In the genomic region with DNA sequence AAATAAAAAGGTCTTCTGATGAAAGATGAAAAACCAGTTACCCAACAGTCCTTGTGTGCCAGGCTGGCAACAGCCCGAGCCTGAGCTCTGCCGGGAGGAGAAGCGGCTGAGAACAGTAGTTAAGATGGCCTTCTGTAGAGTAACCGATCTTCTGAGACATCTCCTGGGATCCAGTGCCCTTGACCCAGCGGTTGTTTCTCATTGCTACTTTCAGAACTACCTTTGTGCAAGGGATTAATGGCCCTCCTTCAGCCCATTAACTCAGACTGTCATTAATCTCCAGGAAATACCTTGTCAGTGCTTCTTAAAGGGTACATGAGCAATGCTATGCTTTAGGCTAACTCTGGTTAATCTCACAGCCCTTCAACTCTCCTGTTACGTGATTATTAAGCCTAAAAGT, we compare ENCODE assay signal across 19 mouse cellular contexts. TPM values are rescaled to one million over a fixed set of nuclear protein-coding genes. Genes with fewer than 3 reads are reported as not detected.
A peak's percentile ranks its signal among the peaks of the same experiment; 100 is the strongest.
DNase-seq lines count a peak whose midpoint lies in the region; ATAC-seq and TF ChIP-seq lines count a peak whose summit lies in the region.
"Had no signal": no experiment of that assay in that cellular context is flagged by ENCODE, and none has a peak within 500 bp of the region (broad histone marks: within the 10 kb centered on the region; RNA-seq: fewer than 3 reads in every experiment).

No protein-coding gene starts in this region.

- DNase-seq in intestine, embryonic 14.5 days (ENCODE audit: low spot score): peak; percentile 51
- DNase-seq in Patski (ENCODE audit: low read depth, low spot score): no peak
- DNase-seq in adrenal gland, postnatal 36 days: peak; percentile 55 to 65
- DNase-seq in forelimb bud, embryonic 11.5 days (ENCODE audit: low read depth, low spot score): peak; percentile 64
- DNase-seq in right cerebral cortex, adult 2 months (ENCODE audit: low spot score in 2 of 2): no peak
- no peak for DNase-seq in frontal cortex, postnatal 10 days (ENCODE audit: low spot score in 2 of 2)
- DNase-seq: cerebellum, postnatal 25 days; heart, adult 11 months; layer of hippocampus, postnatal 36 days; lung, adult 18-20 months; right cerebral cortex, postnatal 25 days; thymus, adult 18-20 months had no signal

- in situ Hi-C loops in Patski (cut with MboI; ENCODE audit: low pct_unique_long_range_greater_than_20kb): no loop called here

- WGBS in intestine, embryonic 14.5 days: 37% methylated on average over 6 of the region's 6 CpGs
- whole genome bisulfite sequencing in intestine, embryonic 16.5 days: 55% methylated on average over 6 of the region's 6 CpGs
- 82% methylated on average over 6 of the region's 6 CpGs for WGBS in midbrain, embryonic 13.5 days

- no peak for TF ChIP-seq CTCF in Patski (IDR thresholded peaks at IDR 0.05)

- no peak for ATAC-seq in intestine, embryonic 14.5 days (replicated peaks; ENCODE audit: low FRiP score, low TSS enrichment, low read depth)
- ATAC-seq in intestine, embryonic 16.5 days: no peak
- peak; percentile 29 for ATAC-seq in Patski
- no peak for ATAC-seq in midbrain, embryonic 13.5 days
- ATAC-seq: inflammation-experienced regulatory T-cells, adult 6 months had no signal

- H3K27ac ChIP-seq in intestine, embryonic 14.5 days (ENCODE audit: low read depth): 0 out of 2 replicates have a peak overlapping the region, but pooled peaks have one; percentile 5
- H3K27ac ChIP-seq in intestine, embryonic 16.5 days (ENCODE audit: low read length): no peak overlapping the region
- no peak overlapping the region for H3K27ac ChIP-seq in midbrain, embryonic 13.5 days
- H3K27ac ChIP-seq: forebrain, embryonic 12.5 days; neural tube, embryonic 13.5 days had no signal

- no peaks in the 10 kb centered on the region for H3K27me3 ChIP-seq in intestine, embryonic 14.5 days (replicated peaks; ENCODE audit: control insufficient read depth, insufficient read depth, low read length)
- no peaks in the 10 kb centered on the region for H3K27me3 ChIP-seq in intestine, embryonic 16.5 days (replicated peaks; ENCODE audit: control insufficient read depth, insufficient read depth, low read length)
- no peaks in the 10 kb centered on the region for H3K27me3 ChIP-seq in Patski
- H3K27me3 ChIP-seq in midbrain, embryonic 13.5 days: no peaks in the 10 kb centered on the region
- H3K27me3 ChIP-seq: CH12.LX; embryonic facial prominence, embryonic 15.5 days; forebrain, embryonic 12.5 days; neural tube, embryonic 13.5 days had no signal

- H3K4me1 ChIP-seq in intestine, embryonic 14.5 days (replicated peaks; ENCODE audit: control insufficient read depth, insufficient read depth, low read length): peaks cover 17% of the 10 kb centered on the region
- peaks cover 6% of the 10 kb centered on the region; the same call in 1 of the 2 replicates for H3K4me1 ChIP-seq in intestine, embryonic 16.5 days (ENCODE audit: control insufficient read depth, insufficient read depth, low read length)
- peaks cover 3% of the 10 kb centered on the region; the same call in 1 of the 2 replicates for H3K4me1 ChIP-seq in midbrain, embryonic 13.5 days (replicated peaks)

- H3K4me2 ChIP-seq in intestine, embryonic 14.5 days (ENCODE audit: low read length): no peak overlapping the region
- no peak overlapping the region for H3K4me2 ChIP-seq in intestine, embryonic 16.5 days (ENCODE audit: low read depth, low read length)
- H3K4me2 ChIP-seq in midbrain, embryonic 13.5 days (replicated peaks): no peak overlapping the region
- H3K4me2 ChIP-seq: embryonic facial prominence, embryonic 15.5 days; forebrain, embryonic 12.5 days; neural tube, embryonic 13.5 days had no signal

- H3K9ac ChIP-seq in intestine, embryonic 14.5 days (ENCODE audit: low read length): no peak overlapping the region
- H3K9ac ChIP-seq in intestine, embryonic 16.5 days (ENCODE audit: low read depth, low read length): no peak overlapping the region
- H3K9ac ChIP-seq in midbrain, embryonic 13.5 days (replicated peaks): no peak overlapping the region
- H3K9ac ChIP-seq: embryonic facial prominence, embryonic 15.5 days; forebrain, embryonic 12.5 days; neural tube, embryonic 13.5 days had no signal

- POLR2A ChIA-PET in Patski (lab: Charles Lee): no interaction called here

- no peaks in the 10 kb centered on the region for H3K36me3 ChIP-seq in intestine, embryonic 14.5 days (ENCODE audit: control insufficient read depth, insufficient read depth, low read length)
- H3K36me3 ChIP-seq in intestine, embryonic 16.5 days (ENCODE audit: control insufficient read depth, insufficient read depth, low read length): no peaks in the 10 kb centered on the region
- H3K36me3 ChIP-seq in midbrain, embryonic 13.5 days: no peaks in the 10 kb centered on the region
- H3K36me3 ChIP-seq: embryonic facial prominence, embryonic 15.5 days; forebrain, embryonic 12.5 days; neural tube, embryonic 13.5 days had no signal

- no peak overlapping the region for H3K4me3 ChIP-seq in intestine, embryonic 14.5 days (ENCODE audit: low read depth, low read length)
- H3K4me3 ChIP-seq in intestine, embryonic 16.5 days (ENCODE audit: low read length): no peak overlapping the region
- no peak overlapping the region for H3K4me3 ChIP-seq in midbrain, embryonic 13.5 days (replicated peaks)
- H3K4me3 ChIP-seq: embryonic facial prominence, embryonic 15.5 days; forebrain, embryonic 12.5 days; neural tube, embryonic 13.5 days had no signal

- CTCF ChIA-PET in Patski (lab: Charles Lee): interaction anchor here (0.9 kb wide), 1 partner anchor 33 kb away, joined by 4 read pairs; no protein-coding TSS in a partner anchor

- no peaks in the 10 kb centered on the region for H3K9me3 ChIP-seq in intestine, embryonic 14.5 days (ENCODE audit: control insufficient read depth, low read length)
- no peaks in the 10 kb centered on the region for H3K9me3 ChIP-seq in intestine, embryonic 16.5 days (ENCODE audit: control insufficient read depth, low read length)
- H3K9me3 ChIP-seq in midbrain, embryonic 13.5 days: no peaks in the 10 kb centered on the region
- H3K9me3 ChIP-seq: embryonic facial prominence, embryonic 15.5 days; forebrain, embryonic 12.5 days; neural tube, embryonic 13.5 days had no signal

RNA-seq across cellular contexts. Expression of gene Filip1l, which starts 13.2 kb away (rescaled TPM):
- 38.2 and 41.4 TPM in 2 replicates for polyA plus RNA-seq in intestine, embryonic 14.5 days (2014; fragmentation: Nextera tagmentation; extraction: Ambion mirVana)
- polyA plus RNA-seq in intestine, embryonic 16.5 days (2015; fragmentation: Nextera tagmentation; extraction: Ambion mirVana): 30.4 and 31.9 TPM in 2 replicates
- 116 TPM for polyA plus RNA-seq in Patski (2021)
- 10 to 100 TPM; 16.9 to 25.5 TPM for total RNA-seq in adrenal gland, postnatal 36 days (2021)
- polyA plus RNA-seq in midbrain, embryonic 13.5 days (2015; fragmentation: Nextera tagmentation; extraction: Ambion mirVana): 1.8 and 2.9 TPM in 2 replicates

Comparison
In these comparisons a context has a peak if more than half of its experiments do, and no peak if none do; other contexts are left out.
1. DNase-seq: peak in intestine, embryonic 14.5 days (single experiment), adrenal gland, postnatal 36 days (2 of 2) and forelimb bud, embryonic 11.5 days (single experiment); none in Patski (single experiment), right cerebral cortex, adult 2 months (0 of 2) and frontal cortex, postnatal 10 days (0 of 2).